Mouse (Mus musculus): ENCODE results near the gene Tle4. TPM values are rescaled to one million over a fixed set of nuclear protein-coding genes. Genes with fewer than 3 reads are reported as not detected.

Gene Tle4
- polyA plus RNA-seq, 1 experiment = 56.5 TPM

GRCm38 (mm10) chr19:14424016-14424964 is 173.6 kb downstream of the Tle4 start:
- no peak for DNase-seq (ENCODE audit: low read depth)
- no peak for TF ChIP-seq CTCF (IDR thresholded peaks at IDR 0.05; ENCODE audit: borderline replicate concordance, extremely low read depth, insufficient read depth, insufficient read length)
- TF ChIP-seq POLR2A (IDR thresholded peaks at IDR 0.05; ENCODE audit: borderline replicate concordance, extremely low read depth, insufficient read depth, insufficient read length, poor library complexity, severe bottlenecking) = no peak

DNA sequence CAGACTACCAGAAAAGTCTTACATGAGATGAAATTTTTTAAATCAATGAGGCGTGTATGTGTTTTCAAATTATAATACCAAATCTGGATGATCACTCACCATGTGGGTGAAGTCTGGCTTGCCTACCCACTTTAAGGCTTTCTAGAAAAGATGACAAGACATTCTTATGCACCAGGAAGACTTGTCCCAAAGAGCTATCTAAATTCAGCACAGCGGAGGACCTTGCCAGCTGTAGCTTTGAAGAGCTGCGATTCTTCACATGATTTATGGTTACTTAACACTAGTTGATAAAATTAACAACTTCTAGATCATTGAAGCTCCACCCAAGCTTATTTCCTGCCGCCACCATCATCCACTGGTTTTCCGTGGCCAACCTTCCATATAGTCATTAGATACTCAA is 176.2 kb downstream of the Tle4 start:
- TF ChIP-seq CTCF (IDR thresholded peaks at IDR 0.05; ENCODE audit: borderline replicate concordance, extremely low read depth, insufficient read depth, insufficient read length) = no peak
- no peak for TF ChIP-seq POLR2A (IDR thresholded peaks at IDR 0.05; ENCODE audit: borderline replicate concordance, extremely low read depth, insufficient read depth, insufficient read length, poor library complexity, severe bottlenecking)
- no peak for DNase-seq (ENCODE audit: low read depth)

DNA sequence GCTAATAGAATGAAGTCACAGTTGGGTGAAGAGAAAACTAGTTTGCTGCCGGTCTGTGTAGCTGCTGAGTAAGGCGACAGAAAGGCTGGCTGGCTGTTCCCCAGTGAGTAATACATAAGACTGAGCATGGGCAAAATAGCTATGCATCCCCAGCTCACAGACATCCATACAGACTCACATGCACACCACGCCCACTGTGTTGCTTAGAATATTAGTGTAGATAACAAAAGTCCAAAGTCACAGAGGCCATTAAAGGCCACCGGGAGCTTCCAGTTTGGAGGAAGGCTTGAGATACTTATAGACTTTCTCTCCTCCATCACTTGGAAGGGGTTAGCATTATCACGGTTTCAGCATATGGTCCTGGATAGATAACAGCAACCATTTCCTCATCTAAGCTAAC is 178.0 kb downstream of the Tle4 start:
- no peak for DNase-seq (ENCODE audit: low read depth)
- TF ChIP-seq CTCF (IDR thresholded peaks at IDR 0.05; ENCODE audit: borderline replicate concordance, extremely low read depth, insufficient read depth, insufficient read length) = no peak
- TF ChIP-seq POLR2A (IDR thresholded peaks at IDR 0.05; ENCODE audit: borderline replicate concordance, extremely low read depth, insufficient read depth, insufficient read length, poor library complexity, severe bottlenecking) = no peak

DNA sequence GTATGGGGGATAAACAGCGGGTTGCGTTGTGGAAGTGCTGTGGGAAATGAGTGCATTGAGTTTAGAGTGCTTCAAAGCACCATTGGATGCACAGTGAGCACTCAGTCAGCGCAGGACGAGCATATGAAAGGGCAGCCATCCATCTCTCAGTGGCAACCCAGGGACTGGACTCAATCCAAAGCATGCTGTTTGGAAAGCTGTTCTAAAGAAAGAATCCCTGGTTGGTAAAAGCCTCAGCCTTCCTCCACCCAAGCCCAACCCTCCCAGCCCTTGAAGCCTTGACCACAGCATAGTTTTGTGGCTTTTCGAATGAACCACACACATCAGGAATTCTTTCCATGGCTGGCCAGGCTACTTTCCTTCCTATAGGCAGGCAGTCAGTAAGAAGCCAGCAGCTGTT is 181.0 kb downstream of the Tle4 start:
- TF ChIP-seq CTCF (IDR thresholded peaks at IDR 0.05; ENCODE audit: borderline replicate concordance, extremely low read depth, insufficient read depth, insufficient read length) (no peak), POLR2A (IDR thresholded peaks at IDR 0.05; ENCODE audit: borderline replicate concordance, extremely low read depth, insufficient read depth, insufficient read length, poor library complexity, severe bottlenecking) (no peak)
- DNase-seq (ENCODE audit: low read depth) = peak; percentile 81

DNA sequence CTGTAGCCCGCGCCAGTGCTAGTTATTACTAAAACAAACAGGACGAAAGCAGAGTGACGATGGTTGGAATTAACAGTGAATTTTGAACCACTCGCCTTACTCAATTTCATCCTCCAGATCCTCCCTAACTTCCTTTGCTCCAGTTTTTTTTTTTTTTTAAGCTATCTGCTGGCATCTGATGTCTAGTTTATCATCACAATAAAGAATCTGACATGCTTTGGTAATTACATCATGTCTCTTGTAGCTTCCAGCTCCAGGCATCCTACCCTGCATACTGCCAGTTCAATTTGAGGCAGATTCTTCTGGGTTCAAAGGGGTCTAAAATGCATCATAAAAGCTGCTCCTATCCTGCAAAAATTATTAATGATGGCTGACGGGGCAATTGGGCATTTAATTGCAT is 181.9 kb downstream of the Tle4 start:
- TF ChIP-seq POLR2A (IDR thresholded peaks at IDR 0.05; ENCODE audit: borderline replicate concordance, extremely low read depth, insufficient read depth, insufficient read length, poor library complexity, severe bottlenecking) (no peak), CTCF (IDR thresholded peaks at IDR 0.05; ENCODE audit: borderline replicate concordance, extremely low read depth, insufficient read depth, insufficient read length) (no peak)
- DNase-seq (ENCODE audit: low read depth) = peak; percentile 65

DNA sequence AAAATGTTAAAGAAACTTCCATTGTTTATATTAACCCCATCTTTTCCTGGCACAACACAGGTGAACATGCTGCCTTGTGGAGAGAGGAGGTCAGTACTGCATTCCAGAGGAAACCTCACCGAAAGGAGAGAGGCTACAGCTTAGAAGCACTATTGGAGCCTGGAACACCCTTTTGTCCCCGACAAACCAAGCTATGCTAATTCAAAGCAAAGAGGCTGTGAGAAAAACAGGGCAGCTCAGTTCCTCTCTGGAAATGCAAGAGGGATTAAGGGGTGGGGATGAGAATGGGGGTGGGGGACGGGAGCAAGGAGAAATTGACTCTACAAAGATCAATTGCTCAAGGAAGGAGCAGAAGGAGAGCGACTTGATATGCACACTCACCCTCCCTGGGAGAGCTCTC is 182.9 kb downstream of the Tle4 start:
- no peak for TF ChIP-seq POLR2A (IDR thresholded peaks at IDR 0.05; ENCODE audit: borderline replicate concordance, extremely low read depth, insufficient read depth, insufficient read length, poor library complexity, severe bottlenecking)
- TF ChIP-seq CTCF (IDR thresholded peaks at IDR 0.05; ENCODE audit: borderline replicate concordance, extremely low read depth, insufficient read depth, insufficient read length) = no peak
- DNase-seq (ENCODE audit: low read depth) = peak; percentile 55

GRCm38 (mm10) chr19:14406603-14407002 is 191.2 kb downstream of the Tle4 start:
- peak; percentile 44 for DNase-seq (ENCODE audit: low read depth)
- TF ChIP-seq POLR2A (IDR thresholded peaks at IDR 0.05; ENCODE audit: borderline replicate concordance, extremely low read depth, insufficient read depth, insufficient read length, poor library complexity, severe bottlenecking) (no peak), CTCF (IDR thresholded peaks at IDR 0.05; ENCODE audit: borderline replicate concordance, extremely low read depth, insufficient read depth, insufficient read length) (no peak)

Data from brain, embryonic 14.5 days (tissue).